Mouse (Mus musculus): ENCODE data around the gene Cela3a. TPM values are rescaled to one million over a fixed set of nuclear protein-coding genes. Genes with fewer than 3 reads are reported as not detected.

Cela3a gene
- polyA plus RNA-seq (2016; fragmentation: Nextera tagmentation; extraction: Ambion mirVana) = not detected in 2 replicates

DNA sequence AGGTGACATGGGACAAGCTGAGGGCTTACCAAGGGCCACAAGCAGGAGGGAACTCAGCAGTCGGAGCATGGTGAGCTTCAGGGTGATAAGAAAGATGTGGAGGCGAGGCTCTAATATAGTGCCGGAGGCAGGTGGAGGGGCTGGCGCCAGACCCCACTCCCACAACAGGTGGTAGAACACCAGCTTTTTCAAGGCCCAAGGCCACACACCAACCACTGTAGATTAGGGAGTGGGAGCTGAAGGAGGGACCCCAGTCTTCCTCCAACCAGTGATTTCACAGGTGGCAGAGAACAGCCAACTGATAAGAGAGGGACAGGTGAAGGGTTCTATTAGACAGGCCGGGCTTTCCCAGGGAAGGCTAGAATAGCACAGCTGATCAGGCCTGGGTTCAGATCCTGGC, at the start of gene Cela3a:
Gene Cela3a, minus strand, starts transcription at position 101 of the 400 bp plus-strand sequence.
- Histone ChIP-seq H3K27me3 (no peaks in the 10 kb centered on the region), H3K27ac (no peak within 1 kb of the TSS), H3K4me2 (replicated peaks) (no peak within 1 kb of the TSS), H3K4me3 (no peak within 1 kb of the TSS), H3K4me1 (no peaks in the 10 kb centered on the region), H3K36me3 (no peaks in the 10 kb centered on the region), H3K9ac (no peak within 1 kb of the TSS), H3K9me3 (replicated peaks) (no peaks in the 10 kb centered on the region)
- WGBS = 88% methylated on average over 5 of the region's 5 CpGs
- no peak for ATAC-seq (ENCODE audit: low FRiP score)

GRCm38 (mm10) chr4:137458861-137459260, 49.3 kb upstream of the Cela3a start:
- H3K27me3 ChIP-seq = no peaks in the 10 kb centered on the region
- H3K9me3 ChIP-seq (replicated peaks) = no peaks in the 10 kb centered on the region
- H3K4me2 ChIP-seq (replicated peaks) = no peak overlapping the region
- H3K9ac ChIP-seq = no peak overlapping the region
- H3K36me3 ChIP-seq = no peaks in the 10 kb centered on the region
- no peaks in the 10 kb centered on the region for H3K4me1 ChIP-seq
- H3K27ac ChIP-seq = no peak overlapping the region
- ATAC-seq (ENCODE audit: low FRiP score) = no peak
- H3K4me3 ChIP-seq = no peak overlapping the region
- WGBS = 63% methylated on average over 5 of the region's 5 CpGs

DNA sequence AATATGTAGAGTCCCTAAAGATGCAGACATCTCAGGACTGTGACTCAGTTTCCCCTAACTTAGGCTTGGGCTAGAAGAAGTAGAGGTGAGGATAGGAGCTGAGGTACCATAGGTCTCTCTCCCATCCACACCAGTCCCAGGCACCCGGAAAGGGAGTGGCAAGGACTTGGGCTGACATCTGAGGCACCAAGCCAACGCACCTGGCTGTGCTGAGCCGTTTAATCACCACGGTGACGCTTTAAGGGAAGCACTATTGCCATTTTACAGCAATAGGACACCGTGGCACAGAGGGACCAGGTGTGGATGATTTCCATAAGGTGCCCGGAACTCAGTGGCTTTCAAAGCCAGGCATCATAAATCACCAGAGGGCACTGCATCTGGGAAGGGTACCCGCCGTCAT, 48.7 kb upstream of the Cela3a start:
- H3K4me2 ChIP-seq (replicated peaks) = no peak overlapping the region

DNA sequence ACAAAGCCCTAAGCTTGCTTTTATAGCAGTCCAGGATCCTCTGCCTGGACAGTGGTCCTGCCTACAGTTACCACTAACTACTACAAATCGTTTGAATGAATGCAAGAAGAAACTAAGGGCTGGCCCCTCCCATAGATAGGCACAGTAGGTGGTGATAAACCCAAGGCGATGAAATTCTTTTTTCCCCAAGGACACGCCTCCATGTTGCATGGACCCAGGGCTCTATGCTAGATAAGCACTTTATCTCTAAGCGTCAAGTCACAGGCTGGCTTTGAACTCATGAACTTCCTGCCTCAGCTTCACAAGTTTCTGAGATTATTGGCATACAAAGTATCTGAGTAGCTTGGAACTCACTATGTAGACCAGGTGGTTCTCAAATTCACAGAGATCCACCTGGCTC, 47.7 kb upstream of the Cela3a start:
- no peaks in the 10 kb centered on the region for H3K27me3 ChIP-seq
- no peak overlapping the region for H3K9ac ChIP-seq
- H3K27ac ChIP-seq = no peak overlapping the region
- no peak overlapping the region for H3K4me2 ChIP-seq (replicated peaks)
- WGBS = 81% methylated on average over 4 of the region's 4 CpGs
- no peak for ATAC-seq (ENCODE audit: low FRiP score)
- no peaks in the 10 kb centered on the region for H3K9me3 ChIP-seq (replicated peaks)
- H3K36me3 ChIP-seq = no peaks in the 10 kb centered on the region
- H3K4me1 ChIP-seq = no peaks in the 10 kb centered on the region
- H3K4me3 ChIP-seq = no peak overlapping the region

More for the DNA sequence above, 48.7 kb upstream of the Cela3a start:
- Histone ChIP-seq H3K36me3 (no peaks in the 10 kb centered on the region), H3K27ac (no peak overlapping the region), H3K4me3 (no peak overlapping the region), H3K4me1 (no peaks in the 10 kb centered on the region), H3K9me3 (replicated peaks) (no peaks in the 10 kb centered on the region), H3K9ac (no peak overlapping the region), H3K27me3 (no peaks in the 10 kb centered on the region)
- WGBS = 90% methylated on average over 9 of the region's 9 CpGs
- no peak for ATAC-seq (ENCODE audit: low FRiP score)

- H3K27me3 ChIP-seq = no peaks in the 10 kb centered on the region
- ATAC-seq (ENCODE audit: low FRiP score) = no peak
- WGBS = 92% methylated on average over 12 of the region's 12 CpGs
Observed at GRCm38 (mm10) chr4:137456581-137456980, 47.0 kb upstream of the Cela3a start.

DNA sequence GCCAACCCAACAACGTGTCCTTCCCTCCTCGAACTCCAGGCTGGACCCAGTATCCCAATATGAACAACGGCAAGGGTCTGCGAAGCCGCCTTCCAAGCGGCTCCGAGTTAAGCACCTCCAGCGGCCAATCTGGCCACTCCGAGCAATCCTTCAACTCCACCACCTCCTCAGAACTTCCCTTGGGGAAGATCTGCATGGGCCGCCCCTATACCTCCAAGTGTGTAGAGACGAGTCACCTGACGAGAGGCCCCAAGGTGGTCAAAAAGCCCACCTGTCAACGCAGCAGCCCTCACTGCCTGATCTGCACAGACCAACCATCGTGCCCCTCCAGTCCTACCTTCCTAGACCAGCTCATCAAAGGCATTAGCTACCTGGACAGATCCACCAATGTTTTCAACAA, 45.0 kb upstream of the Cela3a start:
- H3K27ac ChIP-seq = no peak overlapping the region
- WGBS = 89% methylated on average over 14 of the region's 14 CpGs
- no peak overlapping the region for H3K4me3 ChIP-seq
- H3K27me3 ChIP-seq = no peaks in the 10 kb centered on the region
- no peak overlapping the region for H3K4me2 ChIP-seq (replicated peaks)
- no peaks in the 10 kb centered on the region for H3K36me3 ChIP-seq
- no peaks in the 10 kb centered on the region for H3K4me1 ChIP-seq
- no peaks in the 10 kb centered on the region for H3K9me3 ChIP-seq (replicated peaks)
- no peak for ATAC-seq (ENCODE audit: low FRiP score)
- no peak overlapping the region for H3K9ac ChIP-seq

More at GRCm38 (mm10) chr4:137456581-137456980, 47.0 kb upstream of the Cela3a start:
- no peaks in the 10 kb centered on the region for H3K4me1 ChIP-seq
- no peak overlapping the region for H3K27ac ChIP-seq
- H3K4me3 ChIP-seq = no peak overlapping the region
- H3K36me3 ChIP-seq = no peaks in the 10 kb centered on the region
- no peak overlapping the region for H3K9ac ChIP-seq
- H3K4me2 ChIP-seq (replicated peaks) = no peak overlapping the region
- H3K9me3 ChIP-seq (replicated peaks) = no peaks in the 10 kb centered on the region

- Histone ChIP-seq H3K36me3 (no peaks in the 10 kb centered on the region), H3K4me3 (no peak within 1 kb of the TSS), H3K9me3 (replicated peaks) (no peaks in the 10 kb centered on the region), H3K4me1 (peaks cover 4% of the 10 kb centered on the region; the same call in 1 of the 2 replicates), H3K4me2 (replicated peaks) (no peak within 1 kb of the TSS), H3K27ac (no peak within 1 kb of the TSS), H3K9ac (no peak within 1 kb of the TSS), H3K27me3 (no peaks in the 10 kb centered on the region)
- 82% methylated on average over 8 of the region's 8 CpGs for WGBS
- no peak for ATAC-seq (ENCODE audit: low FRiP score)
Observed at GRCm38 (mm10) chr4:137453234-137453767, 43.7 kb upstream of the Cela3a start, which contains the start of gene 1700013G24Rik. Gene 1700013G24Rik, plus strand, starts transcription at chr4:137453284.

DNA sequence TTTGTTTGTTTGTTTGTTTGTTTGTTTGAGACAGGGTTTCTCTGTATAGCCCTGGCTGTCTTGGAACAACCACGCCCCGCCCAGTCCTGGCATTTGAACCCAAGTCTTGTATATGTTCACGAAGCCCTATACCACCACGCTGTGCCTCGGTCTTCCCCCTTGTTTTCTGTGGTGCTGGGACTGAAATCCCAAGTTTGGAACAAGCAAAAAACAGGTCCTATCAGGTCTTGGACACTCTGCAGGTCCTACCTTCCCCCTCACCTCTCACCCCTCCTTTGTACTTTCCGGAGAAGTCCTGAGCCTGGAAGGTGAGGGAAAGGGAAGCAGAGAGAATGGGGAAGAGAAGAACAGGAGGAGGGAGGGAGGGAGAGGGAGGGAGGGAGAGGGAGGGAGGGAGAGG, 42.6 kb upstream of the Cela3a start:
- Histone ChIP-seq H3K27me3 (no peaks in the 10 kb centered on the region), H3K36me3 (no peaks in the 10 kb centered on the region), H3K9ac (no peak overlapping the region), H3K27ac (no peak overlapping the region), H3K4me1 (peaks cover 7% of the 10 kb centered on the region; the same call in 1 of the 2 replicates), H3K4me2 (replicated peaks) (no peak overlapping the region), H3K4me3 (no peak overlapping the region), H3K9me3 (replicated peaks) (no peaks in the 10 kb centered on the region)
- no peak for ATAC-seq (ENCODE audit: low FRiP score)
- 90% methylated on average over 6 of the region's 6 CpGs for WGBS

DNA sequence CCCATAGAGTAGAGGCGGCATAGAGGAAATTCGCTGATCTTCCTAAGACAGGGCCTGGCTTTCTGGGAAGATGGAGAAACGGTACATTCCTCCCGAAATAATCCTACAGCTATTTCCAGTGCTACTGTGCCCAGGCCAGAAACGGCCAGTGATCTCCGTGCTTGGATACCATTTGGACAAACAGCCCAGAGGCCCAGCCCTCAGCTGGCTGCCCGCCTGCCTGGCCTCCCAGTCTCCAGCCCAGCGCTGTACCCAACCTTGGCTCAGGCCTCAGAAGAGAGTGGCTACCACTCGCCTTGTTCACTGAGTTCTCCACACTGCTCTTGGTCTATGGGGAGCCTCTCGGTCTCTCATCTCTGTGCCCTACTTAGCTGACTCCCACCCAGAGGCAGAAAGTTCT, 40.1 kb upstream of the Cela3a start:
- no peak for ATAC-seq (ENCODE audit: low FRiP score)
- Histone ChIP-seq H3K27me3 (no peaks in the 10 kb centered on the region), H3K4me1 (peaks cover 7% of the 10 kb centered on the region; the same call in 1 of the 2 replicates), H3K9me3 (replicated peaks) (no peaks in the 10 kb centered on the region), H3K4me2 (replicated peaks) (no peak overlapping the region), H3K27ac (no peak overlapping the region), H3K4me3 (no peak overlapping the region), H3K36me3 (no peaks in the 10 kb centered on the region), H3K9ac (no peak overlapping the region)
- 82% methylated on average over 10 of the region's 10 CpGs for WGBS

DNA sequence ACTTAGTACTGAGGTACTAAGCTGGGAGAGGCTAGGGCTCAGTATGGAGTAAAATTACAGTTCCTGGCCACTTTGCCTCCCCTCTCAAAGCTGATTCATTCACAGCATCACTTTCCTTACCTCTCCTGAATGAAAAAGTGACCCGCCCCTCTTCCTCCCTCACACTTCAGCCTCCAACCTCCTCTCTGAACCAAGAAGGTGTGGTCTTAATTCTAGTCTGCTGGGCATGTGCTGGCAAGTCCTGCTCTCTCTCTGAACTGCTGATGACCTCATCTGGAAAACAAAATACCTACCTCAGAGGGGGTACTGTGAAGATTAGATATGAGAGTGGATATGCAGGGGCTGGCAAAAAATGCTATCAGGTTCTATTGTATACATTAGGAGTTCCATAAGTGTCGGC, 39.5 kb upstream of the Cela3a start:
- no peak for ATAC-seq (ENCODE audit: low FRiP score)
- Histone ChIP-seq H3K4me1 (peaks cover 7% of the 10 kb centered on the region; the same call in 1 of the 2 replicates), H3K4me3 (no peak overlapping the region), H3K27me3 (no peaks in the 10 kb centered on the region), H3K4me2 (replicated peaks) (no peak overlapping the region), H3K27ac (no peak overlapping the region), H3K9me3 (replicated peaks) (no peaks in the 10 kb centered on the region), H3K36me3 (no peaks in the 10 kb centered on the region), H3K9ac (no peak overlapping the region)
- 88% methylated on average over 2 of the region's 2 CpGs for WGBS

GRCm38 (mm10) chr4:137448641-137449040, 39.0 kb upstream of the Cela3a start:
- no peaks in the 10 kb centered on the region for H3K27me3 ChIP-seq
- ATAC-seq (ENCODE audit: low FRiP score) = no peak
- WGBS = 69% methylated on average over 2 of the region's 2 CpGs
- no peak overlapping the region for H3K27ac ChIP-seq
- H3K4me1 ChIP-seq = peaks cover 7% of the 10 kb centered on the region; the same call in 1 of the 2 replicates
- H3K4me2 ChIP-seq (replicated peaks) = no peak overlapping the region
- H3K4me3 ChIP-seq = no peak overlapping the region
- no peaks in the 10 kb centered on the region for H3K9me3 ChIP-seq (replicated peaks)
- H3K9ac ChIP-seq = no peak overlapping the region
- no peaks in the 10 kb centered on the region for H3K36me3 ChIP-seq

DNA sequence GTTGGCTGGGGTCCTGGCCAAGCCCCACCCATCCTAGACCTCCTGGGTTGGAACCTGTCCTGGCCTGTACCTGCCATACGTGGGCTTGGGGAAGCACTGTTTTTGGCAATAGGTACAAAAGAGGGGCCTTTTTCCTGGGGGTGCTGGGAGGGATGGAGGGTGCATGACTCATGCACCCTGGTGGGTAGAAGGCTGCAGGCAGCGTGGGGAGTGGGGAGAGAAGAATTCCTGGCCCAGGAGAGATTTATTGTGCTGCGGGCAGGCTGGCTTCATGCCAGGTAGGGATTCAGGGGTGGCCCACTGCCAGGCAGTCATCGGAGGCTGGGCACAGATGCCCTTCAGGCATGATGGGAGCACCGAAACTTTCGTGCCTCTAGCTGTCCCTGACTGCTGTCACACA, 38.6 kb upstream of the Cela3a start:
- no peak overlapping the region for H3K4me3 ChIP-seq
- no peak overlapping the region for H3K27ac ChIP-seq
- no peak overlapping the region for H3K4me2 ChIP-seq (replicated peaks)
- H3K27me3 ChIP-seq = no peaks in the 10 kb centered on the region
- no peaks in the 10 kb centered on the region for H3K36me3 ChIP-seq
- WGBS = 54% methylated on average over 6 of the region's 6 CpGs
- no peak overlapping the region for H3K9ac ChIP-seq
- peaks cover 7% of the 10 kb centered on the region; the same call in 1 of the 2 replicates for H3K4me1 ChIP-seq
- ATAC-seq (ENCODE audit: low FRiP score) = no peak
- H3K9me3 ChIP-seq (replicated peaks) = no peaks in the 10 kb centered on the region

All from hindbrain, embryonic 12.5 days (tissue).